Mouse (Mus musculus) fat pad, adult 2 months (tissue): ENCODE measurements around the gene Slc4a3.

Experiments
- DNase-seq: peaks from one replicate; pipeline ENCODE4 v3.0.0-alpha.2; 2011; ENCODE audit warnings: low read depth, low spot score; ENCODE audit errors: extremely low read depth

Gene Slc4a3

DNA sequence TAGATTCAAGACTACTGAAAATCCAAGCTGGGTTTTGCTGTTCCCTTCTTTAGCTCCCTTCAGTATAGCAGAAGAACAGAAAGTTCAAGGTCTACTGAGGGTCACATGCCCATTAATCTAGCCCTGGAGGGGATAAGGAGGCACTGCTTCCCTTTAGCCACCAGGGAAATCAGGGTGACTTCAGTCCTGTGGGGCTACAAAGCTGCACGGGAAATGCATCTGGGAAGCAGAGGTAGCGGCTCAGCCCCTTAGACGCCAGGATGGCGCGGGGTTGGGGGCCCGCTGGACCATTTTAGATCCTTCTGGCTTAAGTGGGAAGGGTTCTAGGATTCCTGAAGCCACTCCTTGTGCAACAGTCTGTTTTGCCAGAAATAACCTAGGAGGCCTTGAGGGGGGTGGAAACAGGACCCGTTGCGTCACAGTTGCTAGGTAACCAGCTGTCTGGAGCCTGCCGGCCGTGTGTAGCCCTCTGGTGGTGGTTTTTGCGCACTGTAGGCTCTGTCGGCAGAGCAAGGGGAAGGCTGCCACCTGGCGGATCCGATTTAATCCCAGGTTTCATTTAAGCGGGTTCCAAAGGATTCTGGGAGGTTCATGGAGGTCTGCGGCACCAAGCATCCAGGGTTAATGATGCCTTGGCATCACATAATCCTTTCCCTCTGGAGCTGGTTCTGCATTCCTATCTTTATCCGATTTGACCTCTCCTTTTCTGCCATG, 13.3 kb downstream of the Slc4a3 start:
- DNase-seq, result peak; percentile 26

DNA sequence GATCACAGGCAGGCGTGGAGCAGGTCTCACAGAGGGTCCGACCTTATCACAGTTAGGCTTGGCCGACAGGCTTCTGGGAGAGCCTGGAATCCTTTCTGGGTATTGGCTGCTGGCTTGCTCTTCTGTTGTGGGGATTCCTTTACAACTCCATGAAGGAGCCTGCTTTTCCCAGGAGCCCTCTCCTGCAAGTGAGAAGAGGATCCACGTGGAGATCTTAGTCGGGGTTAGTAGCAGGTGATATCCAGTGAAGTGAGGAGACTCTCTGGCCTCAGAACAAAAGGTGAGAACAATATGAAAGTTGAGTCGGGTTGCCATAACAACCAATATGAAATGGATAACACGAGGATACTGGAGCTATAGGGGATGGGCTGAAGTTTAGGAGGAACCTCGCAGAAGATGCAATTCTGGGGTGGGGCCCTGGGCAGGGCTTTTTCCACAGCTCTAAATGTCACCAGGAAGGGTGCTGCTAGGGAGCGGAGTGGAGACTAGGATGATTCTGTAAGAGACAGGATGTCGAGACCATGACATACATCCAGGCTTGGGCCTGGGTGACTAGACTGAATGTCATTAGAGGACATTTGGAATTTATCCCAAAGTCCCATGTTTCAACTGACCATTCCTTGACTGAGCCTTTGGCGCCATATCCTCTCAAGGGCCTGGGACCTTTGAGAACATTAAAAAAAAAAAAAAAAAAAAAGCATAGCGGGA, 14.3 kb downstream of the Slc4a3 start:
- DNase-seq, result no peak

DNA sequence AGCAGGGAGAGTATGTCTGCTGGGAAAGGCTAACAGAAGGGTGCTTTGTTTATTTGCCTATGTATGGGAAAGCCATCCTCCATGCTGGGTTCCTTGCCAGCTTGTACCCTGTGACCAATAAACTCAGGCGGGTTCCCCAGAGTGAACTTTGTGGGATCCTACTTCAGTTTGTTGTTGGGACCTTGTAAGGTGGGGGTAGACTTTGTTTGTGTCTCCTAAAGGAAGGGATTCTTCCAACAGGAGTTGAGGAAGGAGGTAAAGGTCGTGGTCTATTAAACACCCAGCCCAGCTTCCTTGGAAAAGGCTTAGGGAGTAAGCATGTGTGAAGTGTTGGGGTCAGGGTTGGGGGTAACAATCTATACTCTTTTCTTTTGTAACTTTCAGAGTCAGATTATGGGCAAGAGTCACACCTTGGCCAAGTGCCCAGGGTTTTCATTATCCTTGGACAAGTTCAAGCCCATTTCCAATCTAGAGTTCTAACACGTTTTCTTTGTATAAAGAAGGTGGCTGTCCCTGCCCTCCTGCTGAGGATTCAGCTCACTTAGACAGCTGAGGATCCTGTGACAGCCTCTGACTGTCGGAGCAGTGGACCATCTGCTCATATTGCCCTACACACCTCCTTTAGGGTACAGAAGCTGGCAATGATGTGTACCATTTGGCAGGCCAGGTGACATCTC, 15.3 kb downstream of the Slc4a3 start:
- DNase-seq, result no peak

DNA sequence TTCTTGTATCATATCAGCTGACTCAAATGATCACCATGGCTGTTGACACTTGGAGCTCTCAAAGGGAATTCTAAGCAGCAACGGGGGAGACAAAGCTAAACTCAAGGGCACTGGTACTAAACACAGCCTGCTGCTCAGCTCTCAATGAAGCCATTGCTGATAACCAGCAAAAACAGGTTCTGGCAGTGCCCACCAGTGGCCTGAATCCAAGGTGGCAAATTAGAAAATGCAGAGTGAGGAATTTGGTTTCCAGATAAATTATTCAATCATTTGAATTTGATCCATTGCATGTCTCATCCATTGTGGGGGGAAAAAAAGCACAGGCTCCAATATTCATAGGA, 15.8 kb downstream of the Slc4a3 start:
- DNase-seq, result no peak

DNA sequence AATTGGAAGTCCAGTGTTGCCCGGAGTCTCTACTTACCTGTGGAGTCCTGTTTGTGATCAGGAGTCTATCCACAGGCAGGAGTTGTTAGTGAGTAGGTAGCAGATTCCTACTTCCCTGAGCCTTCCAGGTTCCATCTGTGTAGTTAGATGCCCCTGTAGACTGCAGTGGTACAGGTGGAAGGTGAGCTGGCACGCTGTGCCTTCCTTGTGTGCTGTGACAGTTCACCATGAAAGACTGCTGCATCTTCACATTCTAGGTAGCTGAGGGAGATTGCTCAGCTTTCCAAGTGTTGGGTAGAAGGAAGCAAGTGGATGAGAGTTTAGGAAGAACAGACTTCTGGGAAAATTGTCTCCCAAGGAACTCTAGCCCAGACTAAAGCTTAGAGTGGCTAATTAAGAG, 18.0 kb downstream of the Slc4a3 start:
- DNase-seq, result no peak

DNA sequence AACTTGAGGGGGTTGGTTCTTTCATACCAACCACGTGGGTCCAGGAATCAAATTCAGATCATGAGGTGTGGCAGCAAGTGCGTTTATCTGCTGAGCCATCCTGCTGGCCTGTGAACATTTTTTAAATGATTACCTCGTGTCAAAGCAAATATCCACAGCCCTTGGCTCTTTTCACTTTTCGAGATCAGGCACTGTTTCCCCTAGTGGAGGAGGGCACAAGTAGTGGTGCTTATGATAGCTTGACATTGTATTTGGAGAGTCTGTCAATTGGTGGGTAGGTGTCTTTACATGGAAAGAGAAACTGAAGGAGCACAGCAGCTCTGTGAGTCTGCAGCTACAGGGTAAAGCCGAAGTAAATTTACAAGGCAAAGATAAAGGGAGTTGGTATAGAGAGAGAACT, 18.9 kb downstream of the Slc4a3 start:
- no peak for DNase-seq

DNA sequence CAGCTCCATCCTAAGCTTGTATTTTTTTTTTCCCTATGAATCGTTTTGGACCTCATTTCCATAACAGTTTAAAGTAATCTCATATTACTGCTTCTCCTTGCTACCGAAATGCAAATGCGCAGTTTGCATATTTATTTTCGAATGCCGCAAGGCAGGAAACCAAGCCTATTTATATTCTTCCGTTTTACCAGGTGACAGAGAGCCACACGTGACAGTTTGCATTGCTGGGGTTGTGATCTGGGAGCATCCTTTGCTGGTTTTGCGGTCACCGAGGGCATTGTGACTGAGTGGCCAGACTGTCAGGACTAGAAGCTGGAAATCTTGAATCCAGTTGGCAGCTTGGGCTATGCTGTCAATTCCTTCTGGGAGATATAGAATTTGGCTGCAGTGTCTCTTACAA, 19.6 kb downstream of the Slc4a3 start:
- no peak for DNase-seq

DNA sequence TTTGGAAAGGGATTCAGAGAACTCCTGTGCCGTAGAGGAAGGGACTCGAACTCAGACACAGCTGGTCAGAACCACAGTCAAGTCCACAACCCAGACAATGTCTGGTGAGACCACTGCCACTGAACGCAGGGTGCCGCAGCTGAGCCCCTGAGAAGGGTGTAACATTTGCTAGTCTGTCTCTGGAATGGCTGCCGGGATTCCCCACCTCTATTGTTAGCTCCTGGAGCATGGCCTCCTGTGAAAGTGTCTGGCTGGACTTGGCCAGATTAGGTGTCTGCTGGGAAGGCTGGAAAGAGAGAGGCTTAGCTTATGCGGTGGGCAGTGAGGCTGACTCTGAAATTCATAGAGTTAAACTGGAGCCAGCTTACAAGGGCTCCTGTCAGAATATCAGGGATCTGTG, 24.3 kb downstream of the Slc4a3 start:
- DNase-seq, result no peak

DNA sequence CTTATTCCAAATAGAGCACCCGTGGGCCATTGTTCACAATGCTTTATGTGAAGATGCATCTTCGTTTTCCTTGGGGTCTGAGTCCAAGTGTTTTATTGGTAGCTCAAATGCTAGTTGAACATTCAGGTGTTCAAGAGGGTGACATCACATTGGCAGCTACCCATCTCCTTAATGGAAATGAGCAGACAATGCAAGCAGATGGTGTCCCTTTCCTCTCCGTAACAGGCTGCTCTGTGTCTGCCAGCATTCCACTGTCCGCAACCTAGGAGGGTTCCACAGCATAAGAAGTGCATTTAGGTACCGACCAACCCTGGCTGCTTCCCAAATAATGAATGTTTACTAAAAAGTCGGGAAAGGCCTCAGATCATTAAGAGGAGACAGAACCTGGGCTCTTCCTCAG, 26.7 kb downstream of the Slc4a3 start:
- DNase-seq, result no peak

DNA sequence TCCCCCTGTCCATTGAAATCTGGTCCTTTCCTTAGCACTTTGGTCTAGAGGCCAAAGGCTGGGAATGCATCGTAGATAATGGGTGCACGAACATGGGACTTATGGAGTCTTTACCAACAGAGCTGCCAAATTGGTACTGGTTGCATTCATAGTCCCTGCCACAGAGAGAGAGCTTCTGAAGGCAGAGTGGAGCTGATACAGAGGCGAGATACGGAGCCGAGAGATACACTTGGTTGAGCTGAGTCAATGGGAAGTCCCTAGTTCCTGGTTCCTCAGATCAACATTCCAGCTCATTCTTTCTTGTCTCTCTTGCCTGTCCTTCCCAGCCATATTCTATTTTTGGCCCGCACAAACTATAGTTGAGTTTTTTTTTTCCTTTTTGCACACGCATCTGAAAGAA, 27.6 kb downstream of the Slc4a3 start:
- no peak for DNase-seq

DNA sequence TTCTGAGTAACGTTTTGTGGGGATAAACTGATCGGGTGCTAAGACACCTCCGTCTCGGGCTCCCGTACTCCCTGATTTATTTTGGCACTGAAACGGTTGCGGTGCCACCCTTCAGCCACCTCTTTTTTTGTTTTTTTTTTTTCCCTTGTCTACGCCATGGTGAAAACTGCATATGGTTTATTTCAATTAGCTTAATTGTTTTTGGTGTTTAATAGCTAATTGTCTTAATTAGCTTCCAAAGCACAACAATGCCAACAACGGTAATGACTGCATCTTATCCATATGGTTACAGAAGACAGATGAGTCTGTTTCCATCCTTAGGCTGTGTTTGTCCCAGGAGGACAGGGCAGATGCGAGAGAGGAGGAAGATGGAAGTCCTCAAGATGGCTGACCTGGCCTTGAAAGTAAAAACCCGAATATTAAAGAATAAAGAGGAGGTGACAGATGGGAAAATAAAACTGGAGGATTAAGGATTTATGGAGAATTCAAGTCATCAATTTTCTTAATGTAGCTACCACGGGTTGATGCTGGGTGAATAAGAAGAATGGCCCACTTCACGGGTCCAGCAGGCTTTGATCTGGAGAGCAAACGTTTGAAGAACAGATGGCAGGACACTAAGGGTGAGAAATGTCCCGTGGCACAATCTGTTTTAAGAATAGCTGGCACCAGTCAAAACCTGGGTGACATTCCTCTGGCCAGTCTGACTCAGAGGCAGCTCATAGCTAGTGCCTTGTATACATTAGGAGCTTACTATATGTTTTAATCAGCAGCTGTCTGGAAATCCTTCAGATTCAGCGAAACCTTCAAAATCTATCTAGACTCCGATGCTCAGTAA, 28.6 kb downstream of the Slc4a3 start:
- DNase-seq, result no peak

DNA sequence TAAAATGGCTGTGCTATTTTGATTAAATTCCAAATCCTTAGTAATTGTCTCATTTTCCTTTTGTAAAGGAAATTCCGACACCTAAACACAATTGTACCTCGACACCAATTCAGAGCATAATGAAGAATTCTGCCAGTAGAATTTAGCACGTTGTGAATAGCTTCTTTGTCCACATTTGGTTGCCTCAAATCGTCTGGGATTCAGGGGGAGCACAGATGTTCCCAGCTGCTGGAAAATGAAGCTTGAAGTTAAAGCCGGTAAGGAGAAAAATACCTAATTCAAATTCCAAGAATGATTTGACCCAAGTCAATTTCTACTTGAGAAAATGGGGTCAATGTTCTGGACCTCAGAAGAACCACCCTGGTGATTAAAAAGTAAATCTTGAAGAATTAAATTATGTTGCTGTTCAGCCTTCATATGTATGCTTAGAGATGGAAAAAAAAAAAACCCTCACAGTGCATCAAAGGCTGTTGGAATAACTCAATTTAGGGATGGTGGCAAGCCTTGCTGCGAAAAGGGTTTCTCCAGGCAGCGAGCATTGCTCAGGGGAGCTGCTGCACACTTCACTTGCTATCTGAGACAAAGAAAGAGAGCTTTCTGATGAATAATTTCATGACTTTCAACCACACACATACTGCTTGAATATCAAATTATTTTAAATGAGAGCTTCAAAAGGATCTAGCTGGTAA, 36.0 kb downstream of the Slc4a3 start:
- no peak for DNase-seq

DNA sequence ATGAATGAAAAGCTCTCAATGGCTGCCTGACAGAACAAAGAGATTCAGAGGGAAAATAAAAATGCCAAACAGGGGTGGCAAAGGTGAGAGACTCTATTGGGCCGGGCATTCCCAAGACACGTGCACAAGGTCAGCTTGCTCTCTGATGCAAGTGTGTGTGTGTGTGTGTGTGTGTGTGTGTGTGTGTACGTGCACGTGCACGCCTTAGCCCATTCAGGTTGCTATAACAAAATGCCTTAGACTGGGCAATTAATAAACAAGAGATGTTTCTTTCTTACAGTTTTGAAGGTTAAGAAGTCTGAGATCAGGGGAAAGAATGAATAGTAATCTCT, 36.5 kb downstream of the Slc4a3 start:
- DNase-seq, result no peak

DNA sequence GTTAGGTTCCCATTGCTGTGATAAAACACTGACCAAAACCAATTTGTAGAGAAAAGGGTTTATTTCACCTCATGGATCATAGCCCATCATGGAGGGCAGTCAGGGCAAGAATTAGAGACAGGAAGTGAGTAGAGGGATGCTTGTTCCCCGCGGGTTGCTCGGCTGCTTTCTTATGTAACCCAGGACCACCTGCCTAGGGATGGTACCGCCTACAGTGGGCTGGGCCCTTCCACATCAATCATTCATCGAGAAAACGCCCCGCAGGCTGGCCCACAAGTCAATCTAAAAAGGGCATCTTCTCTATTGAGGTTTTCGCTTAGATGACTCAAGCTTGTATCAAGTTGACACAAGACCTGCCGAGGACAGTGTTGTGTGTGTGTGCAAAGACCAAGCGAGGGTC, 37.0 kb downstream of the Slc4a3 start:
- no peak for DNase-seq

DNA sequence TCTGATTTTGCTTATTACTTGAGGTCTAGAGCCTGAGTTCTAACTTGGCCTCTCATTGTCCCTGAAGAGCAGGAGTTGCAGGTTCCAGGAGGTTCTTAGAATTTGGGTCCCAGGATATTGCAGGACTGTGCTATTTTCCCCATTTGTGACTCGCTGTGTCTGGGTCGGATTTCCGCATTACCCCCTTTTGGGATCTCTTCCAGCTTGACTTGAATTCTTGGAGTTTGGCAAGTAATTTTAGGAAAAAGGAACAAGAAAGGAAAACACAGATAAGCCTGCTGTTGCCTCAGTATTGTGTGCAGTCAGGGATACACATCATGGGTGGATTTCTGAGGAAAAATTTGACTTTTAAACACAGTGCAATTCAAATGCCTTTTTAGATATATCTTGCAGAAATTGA, 40.7 kb downstream of the Slc4a3 start:
- DNase-seq, result no peak

DNA sequence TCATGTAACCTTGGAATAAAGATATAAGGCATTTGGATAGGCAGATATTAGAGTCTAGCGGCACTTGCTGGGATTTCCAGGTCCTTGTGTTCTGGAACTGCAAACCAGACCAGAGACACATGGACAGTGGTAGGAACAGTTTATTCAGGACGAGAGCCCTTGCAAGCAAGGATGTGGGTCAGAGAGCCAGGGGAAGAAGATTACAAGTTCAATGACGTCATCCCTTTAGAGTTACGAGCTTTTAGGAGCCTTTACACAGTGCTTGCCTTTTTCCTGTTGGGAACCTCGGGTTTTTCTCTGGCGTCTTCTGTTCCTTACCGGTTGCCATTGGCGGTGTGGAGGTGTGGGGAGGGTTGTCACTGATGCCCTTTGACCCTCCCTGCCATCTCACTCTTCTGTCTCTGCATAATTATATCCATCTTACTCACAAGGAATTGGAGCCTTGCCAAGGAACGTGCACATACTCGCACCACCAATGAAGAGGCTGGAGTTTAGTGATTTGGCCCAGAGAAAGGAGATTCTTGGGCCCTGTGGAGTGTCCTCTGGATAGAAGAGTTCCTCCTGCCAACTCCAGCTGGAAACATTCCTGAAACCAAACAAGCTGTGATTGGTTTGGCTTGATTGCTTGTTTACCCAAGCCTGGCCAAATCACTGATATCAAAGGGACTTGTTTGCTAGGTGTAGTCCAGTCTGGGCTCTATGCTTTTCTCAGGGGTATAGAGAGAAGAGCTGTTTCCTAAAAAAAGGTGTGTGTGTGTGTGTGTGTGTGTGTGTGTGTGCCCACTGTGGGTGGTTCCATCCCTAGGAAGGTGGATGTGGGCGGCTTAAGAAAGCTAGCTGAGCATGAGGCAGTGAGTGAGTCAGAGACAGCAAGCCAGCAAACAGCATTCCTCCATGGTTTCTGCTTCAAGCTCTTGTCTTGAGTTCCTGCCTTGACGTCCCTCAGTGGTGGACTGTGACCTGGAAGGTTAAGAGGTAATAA, 42.0 kb downstream of the Slc4a3 start:
- no peak for DNase-seq

DNA sequence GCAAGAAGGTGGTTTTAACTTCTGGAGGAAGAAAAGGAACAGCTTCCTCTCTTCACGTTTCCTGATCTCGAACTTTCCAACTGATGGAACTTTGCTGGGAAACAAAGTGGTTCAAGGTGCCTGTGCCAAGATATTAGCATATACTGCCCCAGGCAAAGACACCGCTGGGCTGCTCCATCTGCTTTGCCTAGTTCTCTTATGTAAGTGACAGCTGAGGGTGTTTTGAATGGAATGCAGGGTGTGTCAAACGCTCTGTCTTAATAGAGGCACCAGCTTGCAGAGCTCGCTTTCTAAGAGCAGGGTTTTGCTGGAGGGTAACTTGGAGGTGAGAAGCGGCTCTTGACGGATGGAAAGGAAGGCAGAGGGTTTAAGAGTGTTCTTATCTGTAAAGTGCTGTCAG, 42.8 kb downstream of the Slc4a3 start:
- DNase-seq, result no peak

DNA sequence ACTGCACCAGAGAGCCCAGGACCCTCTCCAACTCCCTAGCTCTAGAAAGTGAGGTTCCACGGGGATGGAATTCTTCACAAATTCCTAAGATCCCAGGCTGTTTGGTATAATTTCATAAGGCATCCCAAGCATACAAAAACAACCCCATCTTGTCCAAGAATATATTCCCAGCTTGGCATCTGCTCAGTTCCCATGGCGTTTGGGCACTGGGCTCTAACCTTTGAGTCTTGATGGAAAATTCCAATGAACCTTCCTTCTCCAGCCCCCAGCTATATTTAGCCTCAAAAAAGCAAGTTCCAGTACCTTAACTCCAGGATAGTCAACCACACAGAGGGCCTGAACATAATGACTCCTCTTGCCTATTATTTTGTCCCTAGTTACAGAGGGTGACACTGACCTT, 43.9 kb downstream of the Slc4a3 start:
- no peak for DNase-seq

DNA sequence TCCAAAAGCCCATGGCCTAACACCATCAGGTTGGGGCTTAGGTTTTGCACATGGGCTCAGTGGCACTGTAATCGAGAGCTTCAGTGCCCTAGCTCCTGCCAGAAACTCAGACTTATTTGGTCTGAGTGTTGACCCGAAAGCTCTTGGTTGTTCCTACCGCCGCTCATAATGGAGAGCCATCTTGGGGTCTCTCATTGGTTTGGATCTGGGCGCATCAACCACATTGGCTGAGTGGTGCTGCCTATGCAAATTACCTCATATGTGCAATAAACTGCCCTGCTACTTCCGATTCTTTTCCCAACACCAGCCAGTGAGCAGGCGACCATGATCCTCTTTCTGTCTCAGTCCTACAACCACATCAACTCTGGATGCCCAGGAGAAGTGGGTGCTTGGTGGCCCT, 47.9 kb downstream of the Slc4a3 start:
- DNase-seq, result no peak

DNA sequence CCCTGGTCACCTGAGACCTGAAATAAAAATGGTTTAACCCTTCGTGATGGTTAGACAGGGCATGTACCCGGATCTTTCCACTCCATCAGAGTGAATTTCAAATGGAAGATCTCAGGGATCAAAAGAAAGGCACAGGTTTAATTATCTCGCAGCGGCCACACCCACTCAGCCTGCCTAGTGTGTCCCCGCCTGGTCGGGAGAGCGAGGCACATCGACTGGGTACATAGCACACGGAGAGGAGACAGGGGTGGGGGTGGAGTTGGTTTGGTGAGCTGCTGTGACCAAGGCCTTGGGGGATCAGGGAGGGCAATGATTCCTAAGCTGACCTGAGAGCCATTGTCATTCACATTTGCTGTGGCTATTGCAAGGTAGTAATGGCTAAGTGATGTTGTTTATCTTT, 48.8 kb downstream of the Slc4a3 start:
- DNase-seq, result no peak
